Mouse (Mus musculus) myocyte (in vitro differentiated cells): Measurements from ENCODE around the gene Mfsd5.

Experiments
- E2F4 ChIP-seq: IDR thresholded peaks from one replicate; pipeline ENCODE4 v1.6.1; 2011; ENCODE audit warnings: mild to moderate bottlenecking, control low read depth, moderate library complexity; ENCODE audit not compliant: insufficient read depth
- MYOD1 ChIP-seq, 3 experiments: IDR thresholded peaks; one replicate each; pipeline ENCODE4 v1.6.1; 2011; ENCODE audit warnings: control low read depth in 2 of 3, low read depth in 2 of 3, mild to moderate bottlenecking in 2 of 3, moderate library complexity in 1 of 3; ENCODE audit not compliant: insufficient read length in 2 of 3, control insufficient read depth in 1 of 3
- POLR2AphosphoS2 ChIP-seq: IDR thresholded peaks from one replicate; pipeline ENCODE4 v1.6.1; 2011; ENCODE audit warnings: low read depth, control low read depth; ENCODE audit not compliant: insufficient read length

- TF ChIP-seq MYOD1 (IDR thresholded peaks at IDR 0.05; ENCODE audit: control insufficient read depth in 1 of 3, insufficient read length in 2 of 3, low read depth in 2 of 3) (no peak), E2F4 (no peak), POLR2AphosphoS2 (no peak)
Observed at GRCm38 (mm10) chr15:102242404-102243228, 36.6 kb upstream of the Mfsd5 start.
